Mouse (Mus musculus) embryonic facial prominence, embryonic 13.5 days (tissue): Measurements from ENCODE around the gene Lsg1. TPM values are rescaled to one million over a fixed set of nuclear protein-coding genes. Genes with fewer than 3 reads are reported as not detected.

Experiments
- ATAC-seq: fragments of 200-750 bp; cut with Nextera tagmentation; 2 replicates; pipeline ENCODE4 v1.8.0; 2017; ENCODE audit warnings: low read depth; ENCODE audit not compliant: insufficient number of reproducible peaks, insufficient read depth, low FRiP score, low TSS enrichment
- H3K27ac ChIP-seq: fragments of 300-500 bp; sonication (generic); 2 replicates; pipeline ENCODE4 v1.5.1; 2015; ENCODE audit warnings: moderate library complexity, mild to moderate bottlenecking, inconsistent platforms
- H3K27me3 ChIP-seq: fragments of 300-500 bp; sonication (generic); 2 replicates; pipeline ENCODE4 v1.6.1; 2015; ENCODE audit warnings: mild to moderate bottlenecking, inconsistent platforms
- H3K36me3 ChIP-seq: fragments of 300-500 bp; sonication (generic); 2 replicates; pipeline ENCODE4 v1.6.1; 2015; ENCODE audit warnings: mild to moderate bottlenecking, inconsistent platforms
- H3K4me1 ChIP-seq: fragments of 300-500 bp; sonication (generic); 2 replicates; pipeline ENCODE4 v1.6.1; 2015; ENCODE audit warnings: inconsistent platforms
- H3K4me2 ChIP-seq: fragments of 300-500 bp; sonication (generic); 2 replicates; pipeline ENCODE4 v1.6.1; 2015; ENCODE audit warnings: moderate library complexity, mild to moderate bottlenecking, inconsistent platforms
- H3K4me3 ChIP-seq: fragments of 300-500 bp; sonication (generic); 2 replicates; pipeline ENCODE4 v1.5.1; 2015; ENCODE audit warnings: mild to moderate bottlenecking, inconsistent platforms
- H3K9ac ChIP-seq: fragments of 300-500 bp; sonication (generic); 2 replicates; pipeline ENCODE4 v1.6.1; 2015; ENCODE audit warnings: mild to moderate bottlenecking, inconsistent platforms
- H3K9me3 ChIP-seq: fragments of 300-500 bp; sonication (generic); 2 replicates; pipeline ENCODE4 v1.6.1; 2016; ENCODE audit warnings: inconsistent platforms
- WGBS: fragments of 180-500 bp; shearing (Covaris S2); methylation state at CpG from one replicate; pipeline ENCODE4 v1.1.7; 2015; ENCODE audit warnings: mixed read lengths; 5-methylcytosine and 5-hydroxymethylcytosine counted together
- polyA plus RNA-seq: library from polyadenylated mRNA; unstranded; fragments of >200 nt; fragmentation: Nextera tagmentation; extraction: Ambion mirVana; gene quantifications from 2 replicates; pipeline ENCODE4 v1.2.1, GENCODE M21; 2015

Gene Lsg1
- polyA plus RNA-seq, 1 experiment from 2014 or later = 78.2 TPM

DNA sequence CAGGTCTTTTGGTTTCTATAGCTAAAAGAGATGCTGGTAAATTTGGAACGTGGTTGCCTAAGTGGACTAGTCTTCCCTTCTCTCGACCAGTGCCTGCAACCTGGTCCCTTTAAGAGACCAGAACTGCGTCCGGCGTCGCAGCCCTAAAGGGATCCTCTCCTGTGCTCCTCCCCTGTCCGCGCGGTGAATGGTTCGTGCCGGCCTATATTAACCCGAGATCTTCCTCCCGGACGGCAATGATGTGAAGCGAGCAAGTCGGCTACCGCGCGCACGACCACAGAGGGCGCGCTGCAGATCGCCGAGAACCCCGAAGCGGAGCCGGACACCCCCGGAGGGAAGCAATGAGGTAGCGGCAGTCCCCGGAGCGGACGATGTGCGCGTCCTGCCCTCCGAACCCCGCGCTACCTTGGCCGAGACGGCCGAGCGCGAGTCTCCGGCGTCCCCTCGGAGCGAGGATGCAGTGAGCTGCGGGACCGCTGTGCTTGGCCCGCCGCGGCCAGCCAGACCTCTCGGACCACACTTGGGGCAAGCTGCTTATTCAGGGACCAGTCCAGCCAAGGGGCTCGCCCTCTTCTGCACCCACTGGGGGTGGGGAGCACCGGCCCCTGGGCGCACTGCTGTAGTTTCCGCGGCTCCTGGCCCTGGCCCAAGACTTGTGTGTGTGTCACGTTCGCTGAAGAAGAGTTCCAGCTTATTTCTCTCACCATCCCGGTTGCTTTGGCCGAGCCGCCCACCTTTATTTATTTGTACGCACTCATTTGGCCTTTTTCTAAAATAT, 12.3 kb upstream of the Lsg1 start, which contains the start of gene Fam43a:
Gene Fam43a (plus strand): TSS at position 233 of the 778 bp plus-strand sequence.
- Histone ChIP-seq H3K4me3 (peak within 1 kb of the TSS; percentile 67), H3K27ac (peak within 1 kb of the TSS; percentile 51), H3K27me3 (peaks cover 56% of the 10 kb centered on the region), H3K9ac (peak within 1 kb of the TSS; percentile 83), H3K4me2 (peak within 1 kb of the TSS; percentile 97), H3K36me3 (no peaks in the 10 kb centered on the region), H3K9me3 (no peaks in the 10 kb centered on the region), H3K4me1 (peaks cover 51% of the 10 kb centered on the region)
- ATAC-seq = peak; percentile 34; the same call in 1 of the 2 replicates
- WGBS = under 1% methylated on average over 63 of the region's 63 CpGs

- WGBS = 12% methylated on average over 16 of the region's 16 CpGs
- Histone ChIP-seq H3K27me3 (peaks cover 56% of the 10 kb centered on the region), H3K4me2 (peak overlapping the region; percentile 41), H3K4me1 (peaks cover 29% of the 10 kb centered on the region), H3K27ac (no peak overlapping the region), H3K9ac (0 out of 2 replicates have a peak overlapping the region, but pooled peaks have one; percentile 36), H3K36me3 (no peaks in the 10 kb centered on the region), H3K4me3 (no peak overlapping the region), H3K9me3 (no peaks in the 10 kb centered on the region)
- ATAC-seq = no peak
Measured at GRCm38 (mm10) chr16:30596959-30597681, 9.7 kb upstream of the Lsg1 start.

- Histone ChIP-seq H3K27ac (no peak overlapping the region), H3K36me3 (no peaks in the 10 kb centered on the region), H3K4me3 (no peak overlapping the region), H3K4me2 (no peak overlapping the region), H3K9me3 (no peaks in the 10 kb centered on the region), H3K4me1 (peaks cover 18% of the 10 kb centered on the region), H3K9ac (no peak overlapping the region), H3K27me3 (peaks cover 45% of the 10 kb centered on the region)
- no peak for ATAC-seq
- 67% methylated on average over 14 of the region's 14 CpGs for WGBS
Measured at GRCm38 (mm10) chr16:30595835-30596557, 8.6 kb upstream of the Lsg1 start.

DNA sequence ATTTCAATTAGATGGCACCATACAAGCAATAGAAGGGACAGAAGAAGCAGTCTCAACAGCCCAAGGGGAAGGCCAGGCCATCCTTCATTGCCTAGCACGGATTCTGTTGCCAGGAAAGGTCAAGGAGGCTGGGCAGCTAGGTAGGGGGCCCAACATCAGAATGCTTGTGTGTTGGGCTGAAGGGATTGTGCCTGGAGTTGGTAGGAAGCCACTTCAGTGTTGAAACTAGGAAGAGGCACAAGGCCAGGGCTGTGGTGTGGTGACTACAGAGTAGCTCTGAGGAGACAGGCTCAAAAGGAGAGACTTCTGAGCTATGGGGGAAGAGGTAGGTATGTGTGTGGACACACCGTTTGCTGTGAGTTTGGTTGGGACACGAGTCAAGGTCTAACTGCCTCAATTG, 8.0 kb upstream of the Lsg1 start:
- no peak overlapping the region for H3K9ac ChIP-seq
- WGBS = 44% methylated on average over 3 of the region's 3 CpGs
- no peaks in the 10 kb centered on the region for H3K9me3 ChIP-seq
- H3K27ac ChIP-seq = no peak overlapping the region
- no peak for ATAC-seq
- H3K4me3 ChIP-seq = no peak overlapping the region
- peaks cover 39% of the 10 kb centered on the region for H3K27me3 ChIP-seq
- no peak overlapping the region for H3K4me2 ChIP-seq
- H3K36me3 ChIP-seq = no peaks in the 10 kb centered on the region
- peaks cover 11% of the 10 kb centered on the region for H3K4me1 ChIP-seq

- H3K4me1 ChIP-seq = 0 out of 2 replicates have a peak, but pooled peaks cover 2% of the 10 kb centered on the region
- no peak overlapping the region for H3K4me3 ChIP-seq
- H3K9ac ChIP-seq = no peak overlapping the region
- WGBS = 44% methylated on average over 3 of the region's 3 CpGs
- H3K27me3 ChIP-seq = peaks cover 17% of the 10 kb centered on the region; the same call in 1 of the 2 replicates
- no peak for ATAC-seq
- no peak overlapping the region for H3K27ac ChIP-seq
- no peak overlapping the region for H3K4me2 ChIP-seq
- no peaks in the 10 kb centered on the region for H3K9me3 ChIP-seq
- no peaks in the 10 kb centered on the region for H3K36me3 ChIP-seq
Measured at GRCm38 (mm10) chr16:30591990-30592389, 4.6 kb upstream of the Lsg1 start.

DNA sequence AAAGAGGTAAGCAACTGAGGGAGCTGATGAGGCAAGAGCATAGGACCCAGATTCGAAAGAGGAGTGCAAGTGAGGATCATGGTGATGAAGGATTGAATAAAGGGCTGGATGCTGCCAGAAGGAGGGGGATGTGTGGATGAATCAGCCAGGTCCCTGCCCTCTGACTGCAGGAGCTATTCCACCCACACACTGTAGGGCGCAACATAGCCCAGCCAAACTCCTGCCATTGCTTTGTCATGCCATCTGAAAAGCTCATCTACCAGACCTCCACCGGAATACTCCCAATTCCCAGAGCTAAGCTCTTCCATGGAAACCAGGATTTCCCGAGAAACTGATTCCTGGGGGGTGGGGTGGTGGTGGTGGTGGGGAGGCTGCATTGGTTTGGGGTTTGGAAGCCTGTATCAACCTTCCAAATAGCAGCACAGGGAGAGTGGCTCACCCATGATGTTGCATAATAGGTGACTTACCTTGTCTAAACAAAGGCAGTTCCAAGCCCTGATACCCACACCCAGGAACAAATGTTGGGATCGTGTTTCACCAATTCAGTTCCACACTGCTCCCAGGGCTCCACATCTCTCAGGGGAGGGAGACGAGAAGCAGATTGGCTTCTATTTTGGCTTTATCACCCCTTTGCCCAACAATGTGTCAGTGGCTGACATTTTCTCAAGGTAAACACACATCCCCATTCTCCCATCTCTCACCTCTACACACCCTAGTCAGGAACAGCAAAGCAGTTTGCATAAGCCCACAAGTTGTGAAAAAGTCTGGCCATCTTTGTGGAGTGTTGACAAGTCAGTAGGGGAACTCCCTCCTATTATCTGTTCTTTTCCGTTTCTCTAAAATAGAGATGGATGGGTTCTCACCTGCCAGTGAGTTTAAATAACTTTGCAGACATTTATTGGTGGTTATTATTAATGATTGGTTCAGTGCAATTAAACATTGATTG, 3.1 kb upstream of the Lsg1 start:
- H3K4me1 ChIP-seq = peaks cover 8% of the 10 kb centered on the region
- H3K36me3 ChIP-seq = peaks cover 3% of the 10 kb centered on the region
- WGBS = 40% methylated on average over 7 of the region's 7 CpGs
- no peak overlapping the region for H3K27ac ChIP-seq
- peaks cover 6% of the 10 kb centered on the region; the same call in 1 of the 2 replicates for H3K27me3 ChIP-seq
- no peak overlapping the region for H3K4me2 ChIP-seq
- H3K9me3 ChIP-seq = no peaks in the 10 kb centered on the region
- H3K4me3 ChIP-seq = no peak overlapping the region
- no peak for ATAC-seq
- no peak overlapping the region for H3K9ac ChIP-seq

GRCm38 (mm10) chr16:30586935-30587493, 378 bp downstream of the Lsg1 start:
- Histone ChIP-seq H3K4me1 (peaks cover 8% of the 10 kb centered on the region), H3K36me3 (peaks cover 38% of the 10 kb centered on the region), H3K4me2 (peak overlapping the region; percentile 87), H3K27me3 (no peaks in the 10 kb centered on the region), H3K4me3 (peak overlapping the region; percentile 94), H3K27ac (peak overlapping the region; percentile 69), H3K9me3 (no peaks in the 10 kb centered on the region), H3K9ac (peak overlapping the region; percentile 86)
- WGBS = 3% methylated on average over 19 of the region's 19 CpGs
- ATAC-seq = 0 out of 2 replicates have a peak, but pooled peaks have one; percentile 8

- Histone ChIP-seq H3K36me3 (peaks cover 98% of the 10 kb centered on the region), H3K27me3 (no peaks in the 10 kb centered on the region), H3K4me3 (no peak overlapping the region), H3K9ac (no peak overlapping the region), H3K4me1 (no peaks in the 10 kb centered on the region), H3K4me2 (no peak overlapping the region), H3K9me3 (no peaks in the 10 kb centered on the region), H3K27ac (no peak overlapping the region)
- 76% methylated on average over 5 of the region's 5 CpGs for WGBS
- no peak for ATAC-seq
Measured at GRCm38 (mm10) chr16:30580765-30581164, 6.6 kb downstream of the Lsg1 start.

DNA sequence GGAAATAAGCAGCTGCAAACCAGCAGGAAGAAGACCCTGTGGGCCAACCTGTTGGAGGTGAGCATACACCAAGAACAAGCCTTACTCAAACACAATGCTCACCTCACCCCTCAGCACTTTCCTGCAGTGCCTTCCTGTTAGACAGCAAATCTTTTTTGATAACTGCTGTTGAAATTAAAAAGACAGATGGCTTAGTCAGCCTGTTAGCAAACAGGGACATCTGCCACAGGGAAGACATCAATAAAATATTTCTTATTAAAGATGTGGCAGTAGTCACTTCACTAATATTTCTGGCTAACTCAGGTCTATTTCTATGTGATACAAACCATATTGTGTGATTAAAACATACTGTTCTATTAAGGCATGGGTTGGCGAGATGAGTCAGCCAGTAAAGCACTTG, 11.0 kb downstream of the Lsg1 start:
- Histone ChIP-seq H3K36me3 (peaks cover 95% of the 10 kb centered on the region), H3K27me3 (no peaks in the 10 kb centered on the region), H3K4me2 (no peak overlapping the region), H3K4me1 (no peaks in the 10 kb centered on the region), H3K9me3 (no peaks in the 10 kb centered on the region), H3K27ac (no peak overlapping the region), H3K9ac (no peak overlapping the region), H3K4me3 (no peak overlapping the region)
- 90% methylated on average over 1 of the region's 1 CpGs for WGBS
- ATAC-seq = no peak

DNA sequence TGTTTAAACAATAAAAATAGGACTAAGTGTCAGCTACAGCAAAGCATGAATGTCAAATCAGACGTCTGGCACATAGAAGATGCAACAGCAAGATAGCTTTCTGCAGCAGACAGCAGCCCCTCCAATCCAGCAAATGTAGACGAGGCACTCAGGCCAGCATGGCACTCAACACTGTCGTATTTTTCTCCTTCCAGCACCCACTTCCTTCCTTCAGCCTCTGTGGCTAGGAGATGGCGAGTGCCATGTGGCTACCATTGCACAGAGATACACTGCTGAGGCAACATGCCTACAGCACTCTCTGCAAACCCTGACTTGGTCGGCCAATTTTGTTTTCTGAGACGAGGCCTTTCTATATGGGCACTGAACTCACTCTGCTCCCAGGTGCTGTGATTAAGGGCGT, 11.6 kb downstream of the Lsg1 start:
- Histone ChIP-seq H3K4me2 (no peak overlapping the region), H3K4me1 (no peaks in the 10 kb centered on the region), H3K27me3 (no peaks in the 10 kb centered on the region), H3K9ac (no peak overlapping the region), H3K4me3 (no peak overlapping the region), H3K9me3 (no peaks in the 10 kb centered on the region), H3K27ac (no peak overlapping the region), H3K36me3 (peaks cover 95% of the 10 kb centered on the region)
- no peak for ATAC-seq
- whole genome bisulfite sequencing = 87% methylated on average over 7 of the region's 7 CpGs
